Mouse (Mus musculus): ENCODE data around the gene Cpd.

DNA sequence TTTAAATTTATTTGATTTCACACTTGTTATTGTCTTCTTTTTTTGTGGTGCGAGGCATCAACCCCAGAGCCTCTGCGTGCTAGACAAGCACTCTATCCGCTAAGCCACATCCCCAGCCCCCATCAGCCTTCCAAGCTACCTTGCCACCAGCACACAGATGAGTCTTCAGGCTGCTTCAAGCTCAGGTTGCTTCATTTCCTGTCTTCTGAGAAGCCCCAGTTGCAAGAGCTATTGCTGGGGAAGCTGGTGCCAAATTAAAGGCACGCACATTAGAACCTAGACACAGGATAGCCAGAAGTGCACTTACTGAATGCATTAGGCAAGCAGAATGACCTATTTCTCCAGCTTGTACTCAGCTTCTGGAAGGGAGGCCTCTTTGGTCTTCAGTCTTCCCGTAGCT, 33.0 kb upstream of the Cpd start:
- TF ChIP-seq POLR2A (IDR thresholded peaks at IDR 0.05; ENCODE audit: insufficient read length, low read depth) (no peak), POLR2AphosphoS2 (IDR thresholded peaks at IDR 0.05; ENCODE audit: insufficient read length, low read depth) (no peak), TCF12 (IDR thresholded peaks at IDR 0.05; ENCODE audit: insufficient read depth, poor library complexity, severe bottlenecking) (no peak)

All from myocyte (in vitro differentiated cells).